In the genomic region with DNA sequence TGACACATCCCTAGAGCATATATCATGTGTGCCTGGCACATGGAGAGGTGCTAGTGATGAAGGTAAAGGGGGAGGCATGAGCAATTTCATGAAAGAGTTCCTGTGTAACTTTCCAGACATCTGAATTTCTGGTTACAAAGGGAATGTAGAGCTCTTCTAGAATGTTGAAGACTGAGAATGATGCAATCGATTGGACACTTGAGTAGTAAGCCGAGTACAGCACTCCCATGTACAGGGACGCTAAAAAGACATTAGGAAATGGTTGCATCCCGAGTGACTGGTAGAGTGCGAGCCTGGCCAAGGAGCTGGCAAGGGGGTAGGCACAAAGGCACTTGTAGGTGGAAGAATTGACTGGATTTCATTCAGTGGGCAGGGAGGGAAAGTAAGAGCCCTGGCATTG, we compare ENCODE assay signal across 24 mouse cellular contexts.
"Had no signal": no experiment of that assay in that cellular context is flagged by ENCODE, and none has a peak within 500 bp of the region (broad histone marks: within the 10 kb centered on the region; RNA-seq: fewer than 3 reads in every experiment).

No protein-coding gene starts in this region.

- H3K4me3 ChIP-seq: heart, adult 2 months; heart, embryonic 13.5 days; heart, embryonic 15.5 days; hindbrain, embryonic 13.5 days; hindbrain, embryonic 15.5 days; layer of hippocampus, adult 2 months; left cerebral cortex, adult 2 months; limb, embryonic 10.5 days; limb, embryonic 12.5 days had no signal

- H3K4me2 ChIP-seq: heart, embryonic 11.5 days; heart, embryonic 13.5 days; heart, embryonic 15.5 days; hindbrain, embryonic 13.5 days; hindbrain, embryonic 15.5 days; limb, embryonic 12.5 days; liver, embryonic 11.5 days had no signal

- H3K9ac ChIP-seq: heart, embryonic 13.5 days; heart, embryonic 15.5 days; hindbrain, embryonic 13.5 days; hindbrain, embryonic 15.5 days; limb, embryonic 12.5 days had no signal

- H3K4me1 ChIP-seq: heart, embryonic 15.5 days; hindbrain, embryonic 15.5 days; limb, embryonic 10.5 days; limb, embryonic 12.5 days had no signal

- H3K27me3 ChIP-seq: heart, embryonic 13.5 days; heart, embryonic 15.5 days; hindbrain, embryonic 13.5 days; hindbrain, embryonic 15.5 days; limb, embryonic 12.5 days had no signal

- H3K9me3 ChIP-seq: heart, embryonic 13.5 days; heart, embryonic 15.5 days; hindbrain, embryonic 13.5 days; hindbrain, embryonic 15.5 days; limb, embryonic 10.5 days; limb, embryonic 12.5 days had no signal

- DNase-seq: gastrocnemius, postnatal 14 days; gastrocnemius, postnatal 36 days; heart, adult 11 months; heart, adult 2 months; heart, postnatal 14 days; heart, postnatal 36 days; kidney, adult 18-20 months; kidney, adult 8-10 months; kidney, postnatal 10 days; kidney, postnatal 25 days; kidney, postnatal 4 days; liver had no signal

- H3K27ac ChIP-seq: heart, adult 2 months; heart, embryonic 13.5 days; heart, embryonic 15.5 days; hindbrain, embryonic 13.5 days; hindbrain, embryonic 15.5 days; hindbrain, postnatal 0 days; layer of hippocampus, adult 2 months; left cerebral cortex, adult 2 months; limb, embryonic 10.5 days; limb, embryonic 12.5 days had no signal

- H3K36me3 ChIP-seq: heart, embryonic 13.5 days; heart, embryonic 15.5 days; hindbrain, embryonic 13.5 days; hindbrain, embryonic 15.5 days; limb, embryonic 10.5 days; limb, embryonic 12.5 days had no signal

- ATAC-seq: hindbrain, postnatal 0 days; intestine, postnatal 0 days had no signal
